Mouse (Mus musculus): ENCODE data around the gene Iqcf3. TPM values are rescaled to one million over a fixed set of nuclear protein-coding genes. Genes with fewer than 3 reads are reported as not detected.
"Not testable (repeated sequence)": the region's sequence is repeated elsewhere in the genome, so short reads cannot be mapped to it uniquely, and the experiment has no call there.

Iqcf3 gene
- total RNA-seq, 2 experiments from 2014 or later = not detected

DNA sequence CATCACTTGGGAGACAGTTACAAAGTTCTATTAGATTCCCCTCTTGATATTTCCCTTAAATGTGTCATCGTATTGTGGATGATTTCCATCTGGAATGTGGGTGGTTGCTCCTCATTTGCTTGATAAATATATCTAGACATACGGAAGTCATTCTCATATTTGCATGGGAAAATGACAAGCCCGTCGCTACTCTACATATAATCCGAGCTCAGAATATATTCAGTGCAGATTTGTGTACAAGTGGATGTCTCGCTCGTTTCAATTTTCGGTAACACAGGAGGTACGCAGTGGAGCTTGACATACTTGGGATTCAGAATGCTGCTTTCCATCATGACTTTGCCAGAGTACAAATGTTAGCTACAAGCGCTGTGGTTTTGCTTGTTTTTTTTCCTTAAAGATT, 52.1 kb downstream of the Iqcf3 start:
- DNase-seq = no peak

DNA sequence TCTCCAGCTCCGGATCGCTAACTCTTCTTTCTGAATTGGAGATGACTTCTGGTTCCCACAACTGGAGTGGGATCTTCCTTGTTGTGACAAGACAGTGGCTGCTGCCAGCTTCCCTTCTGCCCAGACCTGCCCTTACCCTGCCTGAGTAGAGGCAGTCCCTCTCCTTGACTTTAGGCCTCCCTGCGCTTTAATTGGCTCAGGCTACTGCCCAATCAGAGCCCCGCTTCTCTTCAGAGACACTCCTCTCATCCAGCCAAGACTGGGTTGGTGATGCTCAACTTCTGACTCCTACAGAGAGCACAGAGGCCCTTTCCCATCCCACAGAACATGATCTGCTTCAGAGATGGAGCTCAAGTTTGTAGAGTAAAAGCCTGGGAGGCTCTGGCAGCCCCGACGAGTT, 57.2 kb downstream of the Iqcf3 start:
- DNase-seq = no peak

DNA sequence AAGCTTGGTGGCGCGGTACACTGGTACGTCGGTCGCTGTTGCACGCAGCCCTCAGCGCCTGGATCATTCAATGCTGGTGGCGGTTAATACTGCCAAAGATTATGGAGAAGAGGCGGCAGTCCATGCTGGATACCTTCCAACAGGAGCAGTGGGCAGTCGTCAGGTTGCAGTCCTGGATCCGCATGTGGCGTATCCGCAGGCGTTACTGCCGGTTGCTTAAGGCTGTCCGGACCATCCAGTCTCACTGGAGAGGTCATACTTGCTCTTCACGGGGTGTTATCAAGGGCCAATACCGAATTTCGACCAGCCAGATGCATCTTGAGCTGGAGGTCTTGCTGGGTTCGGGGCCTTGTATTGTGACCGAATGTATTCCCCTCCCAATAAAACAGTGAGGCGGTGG, 59.6 kb downstream of the Iqcf3 start:
- DNase-seq = no peak

DNA sequence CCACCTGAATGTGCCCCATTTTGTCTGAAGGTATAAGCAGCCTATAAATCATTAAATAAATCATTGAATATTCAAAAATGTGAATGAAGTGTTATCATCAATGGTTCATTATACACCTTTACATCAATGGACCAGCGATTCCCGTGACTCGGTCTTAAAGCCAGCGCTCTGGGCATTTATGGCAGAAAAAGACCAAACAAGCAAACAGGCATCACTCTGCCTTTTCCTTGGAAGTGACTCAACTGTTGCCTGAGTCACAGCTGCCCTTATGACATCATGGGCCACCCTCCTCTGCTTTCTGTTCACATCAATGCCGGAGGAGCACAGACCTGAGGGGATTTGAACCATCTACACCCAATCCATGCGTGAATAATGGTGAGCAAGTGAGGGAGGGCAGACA, 61.8 kb downstream of the Iqcf3 start, which contains the start of gene Iqcf1:
Gene Iqcf1 (plus strand): TSS at position 301 of the 400 bp plus-strand sequence.
- no peak for DNase-seq

DNA sequence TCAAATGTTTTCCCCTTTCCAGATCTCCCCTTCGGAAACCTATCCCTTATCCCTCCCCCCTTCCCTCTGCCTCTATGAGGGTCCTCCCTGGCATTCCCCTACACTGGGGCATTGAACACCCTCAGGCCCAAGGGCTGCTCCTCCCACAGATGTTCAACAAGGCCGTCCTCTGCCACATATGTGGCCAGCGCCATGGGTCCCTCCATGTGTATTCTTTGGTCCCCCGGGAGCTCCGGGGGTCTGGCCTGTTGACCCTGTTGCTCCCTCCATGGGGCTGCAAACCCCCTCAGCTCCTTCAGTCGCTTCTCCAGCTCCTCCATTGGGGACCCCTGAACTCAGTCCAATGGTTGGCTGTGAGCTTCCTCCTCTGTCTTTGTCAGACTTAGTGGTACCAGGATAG, 73.8 kb downstream of the Iqcf3 start:
- DNase-seq = not testable (repeated sequence)

DNA sequence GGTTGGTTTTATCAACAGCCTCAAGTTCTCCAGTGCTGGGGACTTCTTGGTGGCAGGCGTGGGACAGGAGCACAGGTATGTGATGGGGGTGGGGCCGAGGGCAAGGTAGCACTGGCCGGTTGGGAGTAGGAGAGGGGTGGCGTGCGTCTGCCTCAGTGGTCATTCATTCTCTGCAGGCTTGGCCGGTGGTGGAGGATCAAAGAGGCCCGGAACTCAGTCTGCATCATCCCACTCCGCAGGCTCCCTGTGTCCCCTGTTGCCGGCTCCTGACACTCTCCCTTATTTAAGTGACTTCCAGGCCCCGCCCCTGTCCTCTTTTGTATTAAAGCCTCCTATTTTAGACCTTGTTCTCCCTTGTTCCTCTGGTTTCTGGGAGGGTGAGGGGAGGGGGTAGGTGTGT, 76.4 kb downstream of the Iqcf3 start:
- no peak for DNase-seq

DNA sequence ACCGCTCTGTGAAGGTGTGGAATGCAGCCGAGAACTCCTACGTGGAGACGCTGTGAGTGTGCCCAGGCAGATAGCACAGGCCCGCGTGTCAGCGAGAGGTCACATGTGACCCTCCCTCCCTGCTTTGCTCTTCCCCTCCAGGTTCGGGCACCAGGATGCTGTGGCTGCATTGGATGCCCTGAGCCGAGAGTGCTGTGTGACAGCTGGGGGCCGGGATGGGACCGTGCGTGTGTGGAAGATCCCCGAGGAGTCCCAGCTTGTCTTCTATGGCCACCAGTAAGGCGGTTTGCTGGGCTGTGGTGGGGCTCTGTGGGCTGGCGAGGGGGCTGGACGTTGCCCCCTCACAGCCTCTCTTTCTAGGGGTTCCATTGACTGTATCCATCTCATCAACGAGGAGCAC, 77.8 kb downstream of the Iqcf3 start:
- no peak for DNase-seq

DNA sequence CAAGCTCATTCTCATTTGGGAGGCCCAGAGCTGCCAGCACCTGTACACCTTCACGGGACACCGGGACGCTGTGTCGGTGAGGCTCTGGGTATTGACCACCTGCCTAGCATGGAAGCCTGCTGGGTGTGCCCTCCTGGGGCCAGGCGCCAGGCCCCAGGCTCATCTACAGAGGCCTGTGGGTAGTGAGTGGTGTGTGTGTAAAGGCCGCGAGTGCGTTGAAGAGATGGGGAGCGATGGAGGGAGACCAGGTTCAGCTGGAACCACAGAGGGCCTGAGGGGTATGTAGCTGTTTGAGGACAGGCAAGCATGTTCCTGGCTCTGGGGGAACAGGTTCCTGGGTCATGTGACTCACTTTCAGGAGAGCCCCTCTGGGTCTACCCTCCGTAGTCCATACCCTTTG, 78.3 kb downstream of the Iqcf3 start:
- DNase-seq = no peak

DNA sequence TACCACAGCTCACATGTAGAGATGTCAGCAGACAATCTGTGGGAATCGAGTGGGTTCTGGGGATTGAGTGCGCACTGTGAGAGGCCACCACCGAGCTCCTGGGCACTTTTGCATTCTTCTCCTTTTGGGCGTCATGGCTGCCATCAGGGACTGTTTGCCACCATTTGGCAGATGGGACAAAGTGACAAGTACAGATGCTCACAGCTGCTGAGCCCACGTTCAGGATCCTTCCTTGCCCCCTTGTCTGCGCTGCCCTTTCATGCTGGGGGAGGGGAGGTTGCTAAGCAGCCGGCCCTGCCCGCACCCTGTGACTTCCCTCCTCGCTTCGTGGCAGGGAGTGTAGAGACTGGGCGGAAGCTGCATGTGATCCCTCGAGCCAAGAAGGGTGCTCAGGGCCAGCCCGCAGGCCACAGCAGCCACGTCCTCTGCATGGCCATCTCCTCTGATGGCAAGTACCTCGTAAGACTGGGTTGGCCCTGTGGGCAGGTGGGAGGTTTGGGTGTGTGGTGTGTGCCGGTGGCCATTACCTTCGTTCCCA, 78.8 kb downstream of the Iqcf3 start:
- DNase-seq = no peak

DNA sequence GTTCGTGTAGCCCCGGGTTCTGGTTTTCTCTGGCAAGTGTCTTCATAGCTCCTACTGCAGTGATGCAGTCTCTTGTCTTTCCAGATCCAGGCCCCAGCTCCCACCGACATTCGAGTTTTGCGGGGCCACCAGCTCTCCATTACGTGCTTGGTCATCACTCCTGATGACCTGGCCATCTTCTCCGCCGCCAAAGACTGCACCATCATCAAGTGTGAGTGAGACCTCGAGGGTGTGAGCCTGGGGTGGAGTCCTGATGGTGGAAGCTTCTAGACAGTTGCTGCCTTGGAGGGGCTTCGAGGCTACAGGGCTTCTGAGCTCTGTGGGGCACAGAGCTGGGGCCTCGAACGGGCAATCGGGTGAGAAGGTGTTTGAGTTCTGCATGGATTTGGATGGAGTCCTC, 79.8 kb downstream of the Iqcf3 start:
- no peak for DNase-seq

DNA sequence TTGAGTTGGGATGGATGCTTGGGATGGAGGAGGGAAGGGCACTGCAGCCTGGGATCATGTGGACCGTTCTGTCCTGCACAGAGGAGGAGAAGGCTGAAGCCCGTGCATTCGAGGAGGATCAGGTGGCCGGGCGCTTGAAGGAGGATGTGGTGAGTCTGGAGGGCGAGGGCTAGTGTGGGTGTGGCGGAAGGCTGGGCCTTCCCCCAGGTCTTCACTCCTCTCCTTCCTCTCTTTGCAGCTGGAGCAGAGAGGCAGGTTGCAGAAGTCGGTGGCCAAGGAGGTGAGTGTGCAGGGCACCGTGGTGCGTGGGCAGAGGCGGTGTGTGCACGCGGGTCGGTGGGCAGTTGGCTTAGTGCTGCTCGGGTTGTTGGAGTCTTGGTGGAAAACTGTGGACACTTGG, 80.4 kb downstream of the Iqcf3 start:
- no peak for DNase-seq

DNA sequence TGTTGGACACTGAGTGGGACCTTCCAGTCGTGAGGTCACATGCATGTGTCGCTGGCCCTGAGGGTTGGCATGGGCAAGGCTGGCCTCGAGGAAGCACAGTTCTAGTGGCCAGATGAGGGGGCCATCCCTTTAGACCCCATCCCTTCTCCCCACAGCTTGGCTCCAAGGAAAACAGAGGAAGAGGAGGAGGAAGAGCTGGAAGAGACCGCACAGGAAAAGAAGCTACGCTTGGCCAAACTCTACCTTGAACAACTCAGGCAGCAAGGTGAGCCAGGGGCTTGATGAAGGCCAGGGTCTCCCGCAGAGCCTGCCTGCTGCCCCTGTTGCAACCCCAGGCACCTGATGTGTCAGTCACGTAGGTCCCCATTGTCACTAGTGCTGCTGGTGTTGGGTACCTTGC, 80.9 kb downstream of the Iqcf3 start:
- DNase-seq = peak; percentile 5

DNA sequence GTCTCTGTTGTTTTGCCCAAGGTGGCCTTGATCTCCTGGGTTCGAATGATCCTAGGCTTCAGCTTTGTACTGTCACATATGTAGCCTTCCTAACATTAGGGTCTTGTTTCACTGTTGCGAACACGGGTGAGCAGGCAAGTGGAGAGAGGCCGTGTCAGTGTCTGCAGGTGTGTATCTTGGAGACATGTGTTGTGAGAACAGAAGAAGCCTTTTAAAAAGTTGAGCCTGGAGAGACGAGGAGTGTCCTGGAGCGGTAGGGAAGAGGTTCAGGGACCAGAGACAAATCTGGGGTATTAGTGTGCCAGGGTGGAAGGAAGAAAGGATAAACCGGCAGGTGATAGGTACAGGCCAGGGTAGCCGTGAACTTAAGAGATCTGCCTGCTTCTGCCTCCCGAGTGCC, 83.3 kb downstream of the Iqcf3 start:
- DNase-seq = no peak

DNA sequence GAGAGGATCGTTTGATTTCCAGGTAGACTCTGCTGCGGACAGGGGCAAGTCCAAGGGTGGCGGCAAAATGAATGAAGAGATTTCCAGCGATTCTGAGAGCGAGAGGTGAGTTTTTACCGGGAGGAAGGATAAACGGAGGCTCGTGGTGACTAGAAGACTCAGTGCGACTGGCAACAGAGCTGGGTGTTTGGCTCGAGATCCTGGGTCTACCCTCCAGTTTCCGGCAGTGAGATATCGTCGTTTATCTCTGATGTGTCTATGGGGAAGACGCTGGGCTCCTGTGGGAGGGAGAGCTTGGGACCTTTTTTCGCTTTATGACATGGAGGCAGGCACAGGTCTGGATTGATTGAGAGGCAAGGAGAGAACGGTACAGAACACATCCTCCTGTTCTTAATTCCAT, 83.8 kb downstream of the Iqcf3 start:
- DNase-seq = no peak

DNA sequence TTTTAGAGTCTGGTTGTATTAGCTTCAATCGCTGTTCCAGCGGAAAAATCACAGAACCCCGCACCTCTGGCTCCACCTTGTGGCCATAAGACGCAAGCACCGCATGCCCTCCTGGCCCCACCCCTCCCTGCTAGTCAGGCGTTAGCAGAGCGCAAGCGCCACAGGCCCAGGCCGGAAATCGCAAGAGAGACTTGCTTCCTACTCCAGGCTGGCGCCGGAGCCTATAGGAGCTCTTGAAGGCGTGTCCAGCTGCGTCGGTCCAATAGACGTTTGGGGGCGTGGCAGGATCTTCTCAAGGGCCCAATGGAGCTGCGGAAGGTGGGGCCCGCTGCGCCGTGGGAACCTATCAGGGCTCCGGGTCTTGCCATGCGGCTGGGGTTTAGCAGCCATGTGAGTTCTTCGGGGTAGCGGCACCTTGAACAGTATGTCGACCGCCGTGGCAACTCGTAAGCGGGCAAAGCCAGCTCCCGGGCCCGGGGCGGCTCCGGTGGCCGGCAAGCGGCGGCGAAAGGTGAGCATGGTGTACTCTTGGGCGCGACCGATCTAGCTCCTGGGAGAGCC, 84.4 kb downstream of the Iqcf3 start, which contains the start of gene Parp3:
Gene Parp3 (minus strand): TSS at position 26 of the 561 bp plus-strand sequence.
- DNase-seq = peak; percentile 99

DNA sequence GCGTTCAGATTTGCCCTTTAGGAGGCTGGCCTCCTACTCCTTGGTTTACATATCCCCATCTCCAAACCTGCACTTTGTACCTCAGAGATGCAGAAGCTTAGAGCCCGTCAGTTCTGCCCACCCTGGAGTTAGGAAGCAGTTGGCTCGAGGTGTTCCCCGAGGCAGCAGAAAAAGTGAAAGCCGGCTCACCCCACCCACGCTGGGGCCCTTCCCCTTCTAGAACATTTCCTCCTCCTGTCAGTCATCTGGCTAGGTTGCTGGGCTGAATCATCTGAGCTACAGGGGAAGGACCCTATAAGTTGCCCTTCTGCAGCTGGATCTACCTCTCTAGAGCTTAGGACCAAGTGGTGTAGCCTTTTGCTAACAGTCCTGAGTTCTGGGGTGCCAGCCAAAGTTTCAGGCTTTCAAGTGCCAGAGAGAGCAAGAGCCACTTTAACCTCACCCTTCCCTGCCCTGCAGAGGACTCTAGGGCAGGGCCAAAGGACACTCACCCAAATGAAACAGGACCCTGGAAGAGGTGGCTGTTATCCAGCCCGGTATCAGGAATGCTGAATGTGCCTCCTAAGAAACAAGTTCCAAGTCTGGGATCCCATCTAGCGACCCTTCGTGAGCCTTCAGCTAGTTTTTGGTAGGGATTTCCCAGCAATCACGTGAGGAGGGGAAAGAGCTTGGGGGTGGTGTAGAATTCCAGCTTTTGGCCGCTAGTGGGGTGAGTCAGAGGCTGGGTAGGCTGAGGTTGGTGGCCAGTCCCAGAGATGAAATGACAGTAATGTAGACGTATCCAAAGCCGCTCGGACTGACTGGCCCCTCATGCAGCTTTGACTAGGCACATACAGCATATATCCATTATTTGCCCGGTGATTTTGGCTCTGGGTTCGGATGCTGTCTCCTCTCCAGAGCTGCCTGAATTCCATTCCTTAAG, 85.2 kb downstream of the Iqcf3 start:
- peak; percentile 82 for DNase-seq

DNA sequence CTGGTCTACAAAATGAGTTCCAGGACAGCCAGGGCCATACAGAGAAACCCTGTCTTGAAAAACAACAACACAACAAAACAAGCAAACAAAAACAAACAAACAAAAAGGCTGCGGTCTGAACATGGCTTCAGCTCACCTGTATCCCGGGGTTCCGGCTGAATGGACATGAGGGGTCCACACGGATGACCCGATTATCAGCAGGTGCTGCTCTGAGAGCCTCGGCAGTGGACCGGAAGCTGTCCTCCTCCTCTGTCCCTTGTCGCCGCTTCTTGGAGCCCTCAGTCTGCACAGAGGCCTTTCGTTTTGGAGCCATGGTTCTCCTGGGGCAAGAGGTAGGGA, 85.8 kb downstream of the Iqcf3 start, which contains the start of gene Rrp9:
Gene Rrp9 (plus strand): TSS at position 301 of the 339 bp plus-strand sequence.
- DNase-seq = no peak

DNA sequence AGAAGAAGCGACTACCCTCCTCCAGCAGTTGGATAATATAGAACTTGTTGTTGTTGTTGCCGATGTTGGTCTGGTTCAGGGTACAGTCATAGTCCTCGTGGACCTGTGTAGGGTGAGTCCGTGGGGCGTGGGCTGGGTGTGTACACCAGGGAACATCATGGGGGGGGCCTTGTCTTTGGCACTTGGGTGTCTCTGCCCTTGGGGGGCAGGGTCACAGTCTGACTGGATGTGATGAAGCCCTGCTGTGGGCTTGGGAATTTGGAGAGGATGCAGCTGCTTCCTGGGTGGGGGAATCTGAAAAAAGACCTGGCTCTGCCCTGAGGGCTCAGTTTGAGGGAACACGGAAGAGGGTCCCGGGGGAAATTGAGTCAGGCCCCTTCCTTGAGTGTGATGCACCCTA, 86.4 kb downstream of the Iqcf3 start:
- DNase-seq = peak; percentile 44

DNA sequence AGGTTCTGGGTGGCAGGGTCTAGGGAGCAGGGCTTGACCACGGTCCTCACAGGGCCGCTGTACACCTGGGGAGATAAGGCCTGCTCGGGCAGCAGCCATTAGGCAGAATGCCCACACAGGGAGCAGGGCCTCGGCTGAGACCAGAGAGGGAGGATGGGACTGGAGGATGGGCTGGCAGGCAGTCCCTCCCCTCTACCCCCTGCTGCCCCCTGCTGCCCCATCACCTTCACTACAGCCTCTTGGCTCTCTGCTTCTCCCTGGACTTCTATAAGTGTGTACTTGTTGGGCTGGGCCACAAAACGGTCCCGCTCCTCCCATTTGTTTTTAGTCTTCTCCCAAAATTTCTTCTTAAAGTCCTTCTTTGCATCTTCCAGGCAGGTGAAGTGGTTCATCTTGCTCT, 87.0 kb downstream of the Iqcf3 start:
- DNase-seq = peak; percentile 78

DNA sequence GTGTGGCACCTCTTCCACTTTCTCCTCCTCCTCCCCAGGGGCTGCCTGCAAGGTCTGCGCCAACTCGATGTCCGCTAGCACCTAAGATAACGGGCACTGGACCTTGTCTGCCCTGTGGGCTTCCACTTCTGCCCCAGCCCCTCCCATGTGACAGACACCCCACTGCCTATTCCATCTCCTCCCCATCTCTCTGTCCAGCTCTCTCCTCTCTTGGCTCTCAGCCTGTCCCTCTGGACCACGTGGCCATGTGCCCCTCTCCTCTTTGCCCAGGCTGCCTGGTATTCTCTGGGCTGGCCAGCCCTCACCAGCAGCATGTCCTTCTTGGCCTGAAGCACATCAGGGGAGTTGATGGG, 87.7 kb downstream of the Iqcf3 start:
- no peak for DNase-seq

DNA sequence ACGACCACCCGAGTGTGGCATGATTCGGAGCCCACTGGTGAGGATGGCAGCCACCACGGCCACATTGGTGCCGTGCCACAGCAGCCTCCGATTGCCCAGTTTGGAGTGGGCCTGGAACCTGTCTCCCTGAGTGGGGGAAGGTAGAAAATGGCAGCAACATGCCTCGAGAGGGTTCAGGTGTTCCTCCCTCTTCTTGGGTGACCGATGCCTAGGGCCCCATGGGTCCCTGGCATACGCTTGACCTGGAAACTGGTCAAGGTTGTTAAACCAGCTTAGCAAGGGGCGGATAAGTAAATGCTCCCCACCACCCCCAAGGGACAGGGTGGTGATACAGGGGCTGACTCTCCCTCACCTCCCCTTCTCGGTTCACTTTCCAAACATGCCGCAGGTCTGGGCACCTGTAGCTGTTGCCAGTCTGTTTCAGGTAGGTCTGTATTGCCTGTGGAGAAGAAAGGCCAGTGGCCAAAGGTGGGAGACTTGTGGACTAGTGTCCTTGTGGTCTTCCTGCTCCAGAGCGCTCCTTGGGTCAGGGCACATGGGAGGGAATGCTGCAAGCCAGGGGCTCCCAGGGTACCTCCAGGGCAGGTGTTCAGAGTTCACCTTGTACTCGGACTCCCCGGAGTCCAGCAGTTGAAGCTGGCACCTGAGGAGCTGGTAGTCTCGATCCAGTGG, 88.2 kb downstream of the Iqcf3 start:
- DNase-seq = peak; percentile 29

DNA sequence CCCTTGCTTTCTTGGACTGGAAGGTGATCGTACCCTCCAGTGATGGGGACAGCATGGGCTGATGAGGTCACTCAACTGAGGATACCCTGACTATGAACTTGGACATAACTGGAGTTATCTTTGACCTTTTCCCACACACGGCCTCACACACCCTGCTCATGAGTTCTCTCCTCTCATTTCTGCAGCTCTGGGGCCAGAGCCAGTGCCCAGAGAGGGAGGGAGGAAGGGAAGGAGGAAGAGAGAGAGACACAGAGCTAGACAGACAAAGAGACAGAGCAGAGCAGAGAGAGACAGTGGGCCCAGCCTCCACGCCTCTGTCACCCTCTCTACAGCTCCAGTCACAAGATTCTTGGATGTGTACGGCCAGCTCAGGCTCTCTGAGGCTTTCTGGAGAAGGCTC, 89.1 kb downstream of the Iqcf3 start:
- DNase-seq = peak; percentile 45

DNA sequence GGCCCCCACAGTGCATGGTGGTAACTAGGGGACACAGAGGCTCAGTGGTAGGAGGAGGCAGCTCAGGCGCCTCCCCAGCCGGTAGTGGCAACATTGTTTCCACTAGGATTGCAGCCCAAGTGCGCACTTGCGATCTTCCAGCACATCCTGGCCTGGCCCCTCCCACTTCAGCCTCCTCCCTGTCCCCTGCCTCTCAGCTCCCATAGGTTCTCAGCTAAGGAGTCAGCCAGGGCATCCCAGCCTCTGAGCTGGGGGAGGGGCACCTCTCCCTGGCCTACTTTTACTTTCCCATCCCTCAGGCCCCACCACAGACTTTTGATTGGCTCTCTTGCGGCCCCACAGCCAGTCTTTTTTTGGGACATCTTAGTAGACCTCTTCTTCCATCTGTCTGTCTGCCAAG, 89.5 kb downstream of the Iqcf3 start:
- DNase-seq = peak; percentile 75

Measured in gastrocnemius, postnatal 25 days (tissue).